Mouse (Mus musculus): ENCODE measurements around the gene Phf1. TPM values are rescaled to one million over a fixed set of nuclear protein-coding genes. Genes with fewer than 3 reads are reported as not detected.

Phf1 gene
- polyA plus RNA-seq, 1 experiment = not detected

- peaks cover 29% of the 10 kb centered on the region for H3K4me1 ChIP-seq (ENCODE audit: control insufficient read depth, insufficient read depth, low read length)
- TF ChIP-seq CTCF (IDR thresholded peaks at IDR 0.05; ENCODE audit: insufficient read depth, low read depth, low read length) = no peak
- TF ChIP-seq POLR2A (IDR thresholded peaks at IDR 0.05; ENCODE audit: insufficient read depth, low read depth, low read length) = peak; percentile 68
- WGBS = under 1% methylated on average over 70 of the region's 70 CpGs
- peak within 1 kb of the TSS; percentile 93 for H3K4me3 ChIP-seq (ENCODE audit: insufficient read depth, low read depth, low read length)
- H3K27ac ChIP-seq (ENCODE audit: insufficient read depth, low read depth, low read length) = peak within 1 kb of the TSS; percentile 88
Measured at GRCm38 (mm10) chr17:26939178-26939972, 6.5 kb downstream of the Phf1 start, which contains the start of gene Cuta. TSS of gene Cuta (minus strand) at chr17:26939569.

DNA sequence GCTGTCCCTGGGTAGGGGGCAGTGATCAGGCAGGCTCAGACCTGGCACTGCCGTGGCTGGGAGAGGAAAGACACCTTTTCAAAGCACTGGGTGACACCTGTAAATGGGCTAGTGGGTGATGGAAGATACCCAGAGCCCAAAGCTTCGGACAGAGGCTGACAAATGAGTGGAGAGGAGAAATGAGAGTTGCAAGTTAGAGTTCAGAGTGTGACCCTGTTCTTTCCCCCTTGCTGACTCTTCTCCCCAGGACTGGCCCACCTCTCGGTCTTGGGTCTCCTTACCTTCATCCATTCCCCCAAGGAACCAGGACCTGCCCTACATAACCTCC, 7.1 kb downstream of the Phf1 start:
- H3K4me3 ChIP-seq (ENCODE audit: insufficient read depth, low read depth, low read length) = peak overlapping the region; percentile 93
- peak overlapping the region; percentile 88 for H3K27ac ChIP-seq (ENCODE audit: insufficient read depth, low read depth, low read length)
- no peak for TF ChIP-seq CTCF (IDR thresholded peaks at IDR 0.05; ENCODE audit: insufficient read depth, low read depth, low read length)
- WGBS = 0% methylated on average over 3 of the region's 3 CpGs
- peaks cover 35% of the 10 kb centered on the region for H3K4me1 ChIP-seq (ENCODE audit: control insufficient read depth, insufficient read depth, low read length)

- 2% methylated on average over 22 of the region's 24 CpGs for WGBS
- Histone ChIP-seq H3K4me3 (ENCODE audit: insufficient read depth, low read depth, low read length) (peak within 1 kb of the TSS; percentile 93), H3K27ac (ENCODE audit: insufficient read depth, low read depth, low read length) (peak within 1 kb of the TSS; percentile 89), H3K4me1 (ENCODE audit: control insufficient read depth, insufficient read depth, low read length) (peaks cover 47% of the 10 kb centered on the region)
- no peak for TF ChIP-seq POLR2A (IDR thresholded peaks at IDR 0.05; ENCODE audit: insufficient read depth, low read depth, low read length)
- no peak for TF ChIP-seq CTCF (IDR thresholded peaks at IDR 0.05; ENCODE audit: insufficient read depth, low read depth, low read length)
Measured at GRCm38 (mm10) chr17:26941031-26941789, 8.4 kb downstream of the Phf1 start, which contains the start of gene Syngap1. TSS of gene Syngap1 (plus strand) at chr17:26941253.

GRCm38 (mm10) chr17:26941841-26942570, 9.2 kb downstream of the Phf1 start:
- Histone ChIP-seq H3K27ac (ENCODE audit: insufficient read depth, low read depth, low read length) (peak overlapping the region; percentile 89), H3K4me3 (ENCODE audit: insufficient read depth, low read depth, low read length) (peak overlapping the region; percentile 72), H3K4me1 (ENCODE audit: control insufficient read depth, insufficient read depth, low read length) (peaks cover 53% of the 10 kb centered on the region)
- TF ChIP-seq CTCF (IDR thresholded peaks at IDR 0.05; ENCODE audit: insufficient read depth, low read depth, low read length) (no peak), POLR2A (IDR thresholded peaks at IDR 0.05; ENCODE audit: insufficient read depth, low read depth, low read length) (no peak)
- 6% methylated on average over 4 of the region's 4 CpGs for WGBS

- WGBS = 14% methylated on average over 13 of the region's 13 CpGs
- peak overlapping the region; percentile 52 for H3K4me3 ChIP-seq (ENCODE audit: insufficient read depth, low read depth, low read length)
- H3K27ac ChIP-seq (ENCODE audit: insufficient read depth, low read depth, low read length) = peak overlapping the region; percentile 93
- TF ChIP-seq POLR2A (IDR thresholded peaks at IDR 0.05; ENCODE audit: insufficient read depth, low read depth, low read length) = no peak
- TF ChIP-seq CTCF (IDR thresholded peaks at IDR 0.05; ENCODE audit: insufficient read depth, low read depth, low read length) = no peak
- peaks cover 49% of the 10 kb centered on the region for H3K4me1 ChIP-seq (ENCODE audit: control insufficient read depth, insufficient read depth, low read length)
Measured at GRCm38 (mm10) chr17:26945824-26946495, 13.1 kb downstream of the Phf1 start.

GRCm38 (mm10) chr17:26946567-26946966, 13.7 kb downstream of the Phf1 start:
- Histone ChIP-seq H3K4me1 (ENCODE audit: control insufficient read depth, insufficient read depth, low read length) (peaks cover 52% of the 10 kb centered on the region), H3K4me3 (ENCODE audit: insufficient read depth, low read depth, low read length) (peak overlapping the region; percentile 52), H3K27ac (ENCODE audit: insufficient read depth, low read depth, low read length) (peak overlapping the region; percentile 93)
- TF ChIP-seq POLR2A (IDR thresholded peaks at IDR 0.05; ENCODE audit: insufficient read depth, low read depth, low read length) (no peak), CTCF (IDR thresholded peaks at IDR 0.05; ENCODE audit: insufficient read depth, low read depth, low read length) (no peak; the same call in 1 of the 2 replicates)
- WGBS = under 1% methylated on average over 37 of the region's 37 CpGs

- 17% methylated on average over 12 of the region's 12 CpGs for WGBS
Measured at GRCm38 (mm10) chr17:26947231-26948100, 14.6 kb downstream of the Phf1 start.

More at GRCm38 (mm10) chr17:26947231-26948100, 14.6 kb downstream of the Phf1 start:
- TF ChIP-seq CTCF (IDR thresholded peaks at IDR 0.05; ENCODE audit: insufficient read depth, low read depth, low read length) = no peak
- no peak for TF ChIP-seq POLR2A (IDR thresholded peaks at IDR 0.05; ENCODE audit: insufficient read depth, low read depth, low read length)
- Histone ChIP-seq H3K27ac (ENCODE audit: insufficient read depth, low read depth, low read length) (peak overlapping the region; percentile 96), H3K4me1 (ENCODE audit: control insufficient read depth, insufficient read depth, low read length) (peaks cover 58% of the 10 kb centered on the region), H3K4me3 (ENCODE audit: insufficient read depth, low read depth, low read length) (peak overlapping the region; percentile 52)
